Mouse (Mus musculus): ENCODE data around the gene Pax7.

Gene Pax7

GRCm38 (mm10) chr4:139810762-139811438, 22.4 kb downstream of the Pax7 start:
- no peak for DNase-seq

- no peak for DNase-seq
Observed at GRCm38 (mm10) chr4:139809381-139809820, 23.9 kb downstream of the Pax7 start.

DNA sequence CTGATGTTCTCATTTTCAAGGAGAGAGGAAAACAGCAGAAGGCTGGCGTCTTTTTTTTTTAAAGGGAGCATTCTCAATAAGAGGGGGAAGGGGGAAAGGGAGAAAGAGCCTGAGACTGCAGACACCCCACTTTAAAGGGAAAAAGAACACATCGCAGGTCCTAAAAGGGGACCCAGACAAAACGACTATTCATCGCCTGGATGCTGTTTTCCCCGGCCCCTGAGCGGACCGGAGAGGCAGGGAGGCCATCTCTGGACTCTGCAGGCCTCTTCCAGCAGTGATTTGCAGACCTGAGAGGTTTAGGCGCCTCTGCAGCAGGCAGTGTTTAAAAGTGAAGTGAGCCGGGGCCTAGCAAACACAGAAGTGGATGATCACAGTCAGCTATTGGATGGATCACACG, 25.5 kb downstream of the Pax7 start:
- DNase-seq = no peak

- no peak for DNase-seq
Observed at GRCm38 (mm10) chr4:139807191-139807808, 26.0 kb downstream of the Pax7 start.

DNA sequence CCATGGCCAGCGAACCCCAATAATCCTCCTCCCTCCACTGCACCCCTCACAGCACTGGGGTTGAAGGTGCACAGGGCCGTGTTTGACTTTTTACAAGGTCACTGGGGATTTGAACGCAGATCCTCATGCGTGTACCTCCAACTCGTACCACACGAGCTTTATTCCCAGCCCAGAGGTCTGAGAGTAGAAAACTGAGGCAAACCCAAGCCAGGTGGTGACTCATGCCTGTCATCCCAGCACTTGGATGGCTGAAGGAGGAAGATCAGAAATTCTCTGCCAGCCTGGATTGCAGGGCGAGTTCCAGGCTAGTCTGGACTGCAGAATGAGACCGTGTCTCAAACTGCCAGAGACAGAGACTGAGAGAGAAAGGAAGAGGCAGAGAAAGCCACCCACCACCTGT, 28.4 kb downstream of the Pax7 start:
- DNase-seq = peak; percentile 35

- DNase-seq = no peak
Observed at GRCm38 (mm10) chr4:139803981-139804380, 29.3 kb downstream of the Pax7 start.

- no peak for DNase-seq
Observed at GRCm38 (mm10) chr4:139799436-139800100, 33.8 kb downstream of the Pax7 start.

- DNase-seq = no peak
Observed at GRCm38 (mm10) chr4:139797344-139797743, 36.0 kb downstream of the Pax7 start.

DNA sequence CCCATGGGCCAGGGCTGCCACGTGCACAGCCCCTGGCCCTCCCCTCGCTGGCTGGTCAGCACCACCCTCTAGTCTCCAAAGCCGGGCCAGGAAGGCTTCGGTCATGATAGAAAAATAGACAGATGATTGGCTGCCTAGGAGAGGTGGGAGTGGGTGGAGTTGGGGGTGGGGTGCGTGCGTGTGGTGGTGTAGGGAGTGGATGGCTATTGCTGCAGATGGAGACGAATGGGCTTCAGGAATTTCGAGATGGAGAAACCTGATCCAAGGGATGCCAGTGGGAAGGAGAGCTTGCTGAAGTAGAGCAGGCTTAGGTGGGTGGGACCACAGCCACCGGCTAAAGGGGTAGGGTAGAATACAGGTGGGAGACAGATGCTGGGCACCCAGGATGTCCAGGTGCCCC, 37.2 kb downstream of the Pax7 start:
- DNase-seq = no peak

DNA sequence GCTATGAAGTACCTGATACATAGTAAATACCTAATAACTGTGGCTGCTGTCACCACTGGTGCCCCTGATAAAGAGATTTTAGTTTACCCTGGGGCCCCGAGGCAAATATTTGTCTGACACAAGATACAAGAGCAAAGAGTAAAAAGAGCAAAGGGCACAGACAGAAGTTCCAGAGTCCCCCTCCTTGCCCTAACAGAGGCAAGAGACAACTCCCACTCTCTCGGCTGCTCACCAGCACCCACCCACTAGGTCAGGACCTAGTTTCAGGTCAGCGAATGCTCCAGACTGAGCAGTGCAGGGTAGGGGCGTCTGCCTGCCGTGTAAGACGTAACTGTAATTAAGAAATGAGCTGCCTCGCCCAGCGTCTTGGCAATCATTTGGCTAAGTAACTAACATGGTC, 42.2 kb downstream of the Pax7 start:
- DNase-seq = no peak

DNA sequence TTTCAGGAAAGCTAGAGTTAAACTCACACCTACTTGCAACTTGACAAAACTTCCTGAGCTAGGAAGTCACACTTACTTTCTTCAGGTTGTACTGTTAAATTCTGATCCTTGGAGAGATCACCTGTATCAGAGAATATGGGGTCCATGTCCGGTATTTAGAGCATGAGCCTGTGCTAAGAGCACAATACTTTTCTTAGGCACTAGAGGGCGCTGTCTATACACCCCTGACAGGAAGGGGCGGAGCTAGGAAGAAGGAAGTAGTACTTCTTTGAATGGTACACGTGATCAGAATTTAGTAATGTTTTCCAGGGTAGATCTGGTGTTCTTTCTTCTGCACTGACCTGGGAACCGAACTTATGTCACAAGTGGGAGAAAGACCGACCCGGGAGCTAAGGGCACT, 43.6 kb downstream of the Pax7 start:
- no peak for DNase-seq

- DNase-seq = no peak
Observed at GRCm38 (mm10) chr4:139782926-139783467, 50.3 kb downstream of the Pax7 start.

DNA sequence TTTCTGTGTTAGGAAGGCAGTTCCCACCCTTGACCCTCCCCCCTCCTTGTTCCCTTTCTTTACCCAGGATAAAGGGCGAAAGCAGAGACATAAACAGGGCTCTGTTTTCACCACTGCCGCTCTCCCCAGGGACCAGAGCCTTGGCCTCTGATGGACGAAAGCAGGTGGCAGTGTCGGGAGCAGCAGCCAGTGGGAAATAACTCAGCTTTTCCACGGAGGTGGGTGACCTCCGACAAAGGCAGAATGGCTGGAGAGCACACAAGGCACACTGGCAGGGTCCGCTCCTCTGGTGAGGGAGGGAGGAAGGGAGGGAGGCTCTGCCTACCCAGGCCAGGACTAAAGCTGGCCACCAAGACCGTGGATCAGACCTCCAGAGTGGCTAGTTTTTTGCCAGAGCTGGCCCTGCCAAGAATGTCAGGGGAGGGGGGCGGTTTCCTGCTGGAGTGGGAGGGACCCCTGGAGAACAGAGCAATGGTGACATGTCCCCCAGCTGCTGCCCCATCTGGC, 62.1 kb downstream of the Pax7 start:
- DNase-seq = no peak

GRCm38 (mm10) chr4:139767823-139768222, 65.5 kb downstream of the Pax7 start:
- DNase-seq = no peak

GRCm38 (mm10) chr4:139767115-139767718, 66.1 kb downstream of the Pax7 start:
- DNase-seq = no peak

DNA sequence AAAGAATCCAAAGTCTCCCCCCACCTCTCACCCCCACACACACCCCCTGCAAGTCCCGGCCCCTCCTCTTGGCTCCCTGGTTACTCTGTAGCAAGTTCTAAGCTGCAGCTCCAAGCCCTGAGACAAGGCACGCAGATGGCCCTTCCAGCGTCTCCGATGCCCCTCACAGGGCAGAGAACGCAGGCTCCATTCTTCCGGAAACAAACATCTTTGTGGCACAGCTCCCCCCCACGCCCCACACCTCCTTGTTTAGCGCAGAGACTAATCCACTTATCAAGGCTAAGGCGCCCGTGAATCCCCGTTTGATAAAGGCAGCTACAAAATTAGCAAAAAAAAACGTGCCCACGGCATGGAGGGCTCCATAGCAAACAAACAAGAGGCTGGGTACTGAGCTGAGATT, 71.4 kb downstream of the Pax7 start:
- no peak for DNase-seq

DNA sequence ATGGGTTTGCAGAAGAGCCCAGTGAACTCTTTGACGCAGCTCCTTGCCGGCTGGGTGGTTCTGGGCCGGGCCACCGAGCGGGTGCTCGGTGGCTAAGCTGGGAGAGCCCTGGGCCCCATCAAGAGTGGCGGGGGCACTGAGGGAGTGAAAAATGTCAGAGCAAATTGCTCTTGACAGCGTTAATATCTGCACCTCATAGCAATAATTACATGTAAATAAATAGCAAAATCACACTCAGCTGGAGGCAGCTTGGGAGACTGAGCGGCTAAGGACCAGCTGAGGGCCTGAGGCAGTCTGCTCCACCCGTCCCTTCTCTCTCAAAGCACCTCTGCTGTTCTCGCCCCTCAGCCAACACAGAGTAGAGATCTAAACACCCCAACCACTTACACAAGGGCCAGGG, 72.6 kb downstream of the Pax7 start:
- DNase-seq = no peak

- no peak for DNase-seq
Observed at GRCm38 (mm10) chr4:139758512-139759340, 74.6 kb downstream of the Pax7 start.

DNA sequence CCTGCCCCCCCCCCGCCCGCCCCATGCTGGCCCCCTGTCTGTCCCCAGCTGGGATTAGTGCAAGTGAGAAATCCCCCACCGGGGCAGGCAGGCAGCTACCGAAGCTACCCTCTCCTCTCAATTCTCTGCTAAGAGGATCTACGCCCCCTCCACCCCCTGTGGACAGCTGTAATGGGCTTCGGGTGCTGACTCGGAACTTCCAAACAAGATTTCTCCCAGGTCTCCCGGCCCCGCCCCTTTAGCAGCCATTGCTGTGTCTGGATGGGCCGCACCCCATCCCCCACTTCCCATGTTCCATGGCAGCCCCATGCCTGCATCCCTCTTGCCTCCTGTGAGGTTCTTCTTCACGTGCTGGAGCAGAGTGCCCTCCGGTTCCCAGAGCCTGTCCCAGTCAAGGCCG, 76.4 kb downstream of the Pax7 start:
- no peak for DNase-seq

- no peak for DNase-seq
Observed at GRCm38 (mm10) chr4:139754148-139754710, 79.1 kb downstream of the Pax7 start.

DNA sequence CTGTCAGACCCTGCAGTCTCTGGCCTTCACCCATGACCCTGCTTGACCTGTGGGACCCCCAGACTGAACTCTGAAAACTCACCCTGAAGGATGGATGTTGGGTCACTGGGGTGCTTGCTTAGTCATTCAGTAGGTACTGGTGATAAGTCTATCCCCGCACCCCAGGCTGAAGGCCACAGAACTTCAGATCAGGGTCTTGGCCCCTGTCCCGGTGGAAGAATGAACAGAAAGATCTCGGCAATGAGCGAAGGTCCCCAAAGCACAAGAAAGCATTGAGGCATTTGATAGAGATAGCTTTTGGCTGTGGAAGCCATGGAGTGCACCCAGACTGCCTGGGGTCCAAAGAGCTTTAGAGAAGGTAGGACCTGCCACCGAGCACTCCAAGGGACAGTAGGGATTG, 82.4 kb downstream of the Pax7 start:
- no peak for DNase-seq

All from right cerebral cortex, adult 18-20 months (tissue).